Comparison of ENCODE assay signal across 8 mouse cellular contexts in genomic region chr4:62661311-62661849, GRCm38 (mm10).
DNase-seq lines count a peak whose midpoint lies in the region; ATAC-seq and TF ChIP-seq lines count a peak whose summit lies in the region.

No protein-coding gene starts in this region.

- no peaks in the 10 kb centered on the region for H3K9me3 ChIP-seq in intestine, embryonic 14.5 days (ENCODE audit: control insufficient read depth, low read length)
- no peaks in the 10 kb centered on the region for H3K9me3 ChIP-seq in lung, postnatal 0 days (ENCODE audit: low read length)

- no peak overlapping the region for H3K4me2 ChIP-seq in intestine, embryonic 14.5 days (ENCODE audit: low read length)
- H3K4me2 ChIP-seq in lung, postnatal 0 days (replicated peaks; ENCODE audit: low read depth, low read length), result no peak overlapping the region

- peak overlapping the region; percentile 95 for H3K27ac ChIP-seq in bone marrow macrophage, adult 2 months (ENCODE audit: insufficient read depth, low read depth, low read length)
- peak overlapping the region; percentile 90 for H3K27ac ChIP-seq in intestine, embryonic 14.5 days (ENCODE audit: low read depth)
- no peak overlapping the region for H3K27ac ChIP-seq in lung, postnatal 0 days (ENCODE audit: low read length)

- peaks cover 38% of the 10 kb centered on the region for H3K4me1 ChIP-seq in bone marrow macrophage, adult 2 months (ENCODE audit: control insufficient read depth, insufficient read depth, low read length)
- H3K4me1 ChIP-seq in intestine, embryonic 14.5 days (replicated peaks; ENCODE audit: control insufficient read depth, insufficient read depth, low read length), result peaks cover 50% of the 10 kb centered on the region
- H3K4me1 ChIP-seq in lung, postnatal 0 days (ENCODE audit: insufficient read depth, low read depth, low read length), result peaks cover 24% of the 10 kb centered on the region; the same call in 1 of the 2 replicates

- intact Hi-C loops in left cerebral cortex, postnatal 10 days (cut with DNase I), result no loop called here

- H3K9ac ChIP-seq in intestine, embryonic 14.5 days (ENCODE audit: low read length), result no peak overlapping the region
- no peak overlapping the region for H3K9ac ChIP-seq in lung, postnatal 0 days (replicated peaks; ENCODE audit: low read depth)

- H3K36me3 ChIP-seq in intestine, embryonic 14.5 days (ENCODE audit: control insufficient read depth, insufficient read depth, low read length), result no peaks in the 10 kb centered on the region
- H3K36me3 ChIP-seq in lung, postnatal 0 days (ENCODE audit: insufficient read depth, low read length), result no peaks in the 10 kb centered on the region

- peak; percentile 51 for DNase-seq in layer of hippocampus, adult 9-11 months
- DNase-seq in layer of hippocampus, adult 8-10 months (ENCODE audit: low spot score in 2 of 2), result no peak
- DNase-seq in intestine, embryonic 14.5 days (ENCODE audit: low spot score), result no peak
- DNase-seq in lung, postnatal 0 days (ENCODE audit: low spot score), result peak; percentile 59
- no peak for DNase-seq in cerebellum, adult 9-10 months
- DNase-seq in left cerebral cortex, postnatal 10 days (ENCODE audit: extremely low spot score in 1 of 2, low spot score in 2 of 2), result no peak
- no peak for DNase-seq in embryo, embryonic 9.5 days (ENCODE audit: extremely low spot score)

- no peak overlapping the region for H3K4me3 ChIP-seq in bone marrow macrophage, adult 2 months (ENCODE audit: insufficient read depth, low read length)
- no peak overlapping the region for H3K4me3 ChIP-seq in intestine, embryonic 14.5 days (ENCODE audit: low read depth, low read length)
- H3K4me3 ChIP-seq in lung, postnatal 0 days (ENCODE audit: low read depth, low read length), result no peak overlapping the region

- TF ChIP-seq POLR2A in bone marrow macrophage, adult 2 months (IDR thresholded peaks at IDR 0.05; ENCODE audit: borderline replicate concordance, low read depth, low read length), result no peak

- H3K27me3 ChIP-seq in intestine, embryonic 14.5 days (replicated peaks; ENCODE audit: control insufficient read depth, insufficient read depth, low read length), result no peaks in the 10 kb centered on the region
- no peaks in the 10 kb centered on the region for H3K27me3 ChIP-seq in lung, postnatal 0 days (replicated peaks; ENCODE audit: insufficient read depth, low read length)

- TF ChIP-seq EP300 in lung, postnatal 0 days (IDR thresholded peaks at IDR 0.05), result no peak

- WGBS in intestine, embryonic 14.5 days, result 66% methylated on average over 8 of the region's 8 CpGs
- 57% methylated on average over 8 of the region's 8 CpGs for WGBS in lung, postnatal 0 days

- no peak for TF ChIP-seq CTCF in bone marrow macrophage, adult 2 months (IDR thresholded peaks at IDR 0.05; ENCODE audit: low read depth, low read length)
- no peak for TF ChIP-seq CTCF in lung, postnatal 0 days (IDR thresholded peaks at IDR 0.05)

- peak; percentile 37; the same call in 1 of the 2 replicates for ATAC-seq in intestine, embryonic 14.5 days (replicated peaks; ENCODE audit: low FRiP score, low TSS enrichment, low read depth)
- peak; percentile 63 for ATAC-seq in lung, postnatal 0 days

Comparison
In these comparisons a context has a peak if more than half of its experiments do, and no peak if none do; other contexts are left out.
1. DNase-seq: peak in layer of hippocampus, adult 9-11 months (single experiment) and lung, postnatal 0 days (single experiment); none in layer of hippocampus, adult 8-10 months (0 of 2), intestine, embryonic 14.5 days (single experiment), cerebellum, adult 9-10 months (single experiment), left cerebral cortex, postnatal 10 days (0 of 2) and embryo, embryonic 9.5 days (single experiment).